11 mouse cellular contexts compared by ENCODE assay signal in the genomic region with DNA sequence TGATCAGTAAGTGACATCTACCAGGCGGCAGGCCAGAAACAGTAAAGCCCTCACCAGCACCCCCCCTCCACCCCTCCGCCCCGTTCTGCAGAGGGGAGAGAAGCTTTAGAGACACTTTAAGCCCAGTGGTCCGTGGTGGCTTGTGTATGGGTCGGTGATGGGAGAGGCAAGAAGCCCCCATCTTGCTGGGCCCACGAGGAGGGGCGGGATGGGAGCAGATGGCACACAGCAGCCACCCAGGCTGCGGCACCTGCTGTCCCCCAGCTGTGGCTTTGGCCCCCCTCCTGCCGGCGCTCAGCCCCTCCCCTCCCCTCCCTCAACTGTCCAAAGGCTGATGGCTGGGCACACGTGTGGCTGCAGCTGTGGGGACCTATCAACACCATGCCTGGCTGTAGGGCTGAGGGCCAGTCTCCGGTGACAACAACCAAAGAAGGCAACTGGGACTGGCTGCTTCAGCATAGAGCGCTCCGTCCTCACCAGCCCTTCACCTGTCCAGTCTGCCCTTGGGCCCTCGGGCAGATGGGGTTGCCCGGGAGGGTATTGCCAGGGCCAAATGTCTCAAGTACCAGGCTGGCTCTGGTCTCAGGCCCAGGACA. TPM values are rescaled to one million over a fixed set of nuclear protein-coding genes. Genes with fewer than 3 reads are reported as not detected.
DNase-seq lines count a peak whose midpoint lies in the region; ATAC-seq and TF ChIP-seq lines count a peak whose summit lies in the region.
"Had no signal": no experiment of that assay in that cellular context is flagged by ENCODE, and none has a peak within 500 bp of the region (broad histone marks: within the 10 kb centered on the region; RNA-seq: fewer than 3 reads in every experiment).

No protein-coding gene starts in this region.

- WGBS in heart, adult 2 months, result 67% methylated on average over 16 of the region's 16 CpGs
- 75% methylated on average over 16 of the region's 16 CpGs for WGBS in heart, embryonic 12.5 days
- 65% methylated on average over 16 of the region's 16 CpGs for WGBS in forebrain, embryonic 15.5 days
- WGBS in hindbrain, embryonic 11.5 days, result 57% methylated on average over 15 of the region's 16 CpGs
- 55% methylated on average over 15 of the region's 16 CpGs for WGBS in midbrain, embryonic 16.5 days

- H3K36me3 ChIP-seq in heart, adult 2 months (ENCODE audit: control insufficient read depth, insufficient read depth, low read length), result no peaks in the 10 kb centered on the region; the same call in 1 of the 2 replicates
- peaks cover 11% of the 10 kb centered on the region; the same call in 1 of the 2 replicates for H3K36me3 ChIP-seq in heart, embryonic 12.5 days
- peaks cover 29% of the 10 kb centered on the region for H3K36me3 ChIP-seq in forebrain, embryonic 15.5 days
- no peaks in the 10 kb centered on the region for H3K36me3 ChIP-seq in hindbrain, embryonic 11.5 days (ENCODE audit: control insufficient read depth, insufficient read depth, low read length)
- H3K36me3 ChIP-seq in midbrain, embryonic 16.5 days (ENCODE audit: control insufficient read depth, insufficient read depth, low read length), result peaks cover 11% of the 10 kb centered on the region

- no peaks in the 10 kb centered on the region; the same call in 1 of the 2 replicates for H3K79me2 ChIP-seq in heart, adult 2 months (replicated peaks; ENCODE audit: control insufficient read depth, insufficient read depth, low read length)

- peak; percentile 49 to 80 for DNase-seq in heart, adult 2 months
- peak; percentile 46 for DNase-seq in hindbrain, embryonic 11.5 days (ENCODE audit: low spot score)
- no peak for DNase-seq in kidney, postnatal 4 days
- DNase-seq in thymus, postnatal 10 days (ENCODE audit: low spot score in 2 of 2), result no peak
- DNase-seq in thymus, postnatal 25 days, result no peak
- DNase-seq: kidney, adult 8-10 months had no signal

- peaks cover 23% of the 10 kb centered on the region for H3K4me1 ChIP-seq in heart, adult 2 months (ENCODE audit: control insufficient read depth, insufficient read depth, low read length)
- H3K4me1 ChIP-seq in heart, embryonic 12.5 days (replicated peaks), result peaks cover 54% of the 10 kb centered on the region
- peaks cover 11% of the 10 kb centered on the region for H3K4me1 ChIP-seq in forebrain, embryonic 15.5 days
- H3K4me1 ChIP-seq in hindbrain, embryonic 11.5 days (replicated peaks; ENCODE audit: control insufficient read depth, insufficient read depth, low read length), result 0 out of 2 replicates have a peak, but pooled peaks cover 4% of the 10 kb centered on the region
- H3K4me1 ChIP-seq in midbrain, embryonic 16.5 days (ENCODE audit: control insufficient read depth, insufficient read depth, low read length), result 0 out of 2 replicates have a peak, but pooled peaks cover 2% of the 10 kb centered on the region

- H3K9me3 ChIP-seq in heart, embryonic 12.5 days (replicated peaks), result no peaks in the 10 kb centered on the region
- H3K9me3 ChIP-seq in forebrain, embryonic 15.5 days, result no peaks in the 10 kb centered on the region
- no peaks in the 10 kb centered on the region for H3K9me3 ChIP-seq in hindbrain, embryonic 11.5 days (ENCODE audit: control insufficient read depth, low read length)
- H3K9me3 ChIP-seq in midbrain, embryonic 16.5 days (replicated peaks; ENCODE audit: control insufficient read depth, low read length, poor library complexity, severe bottlenecking), result no peaks in the 10 kb centered on the region

- TF ChIP-seq CTCF in heart, adult 2 months (IDR thresholded peaks at IDR 0.05), result no peak

- peak; percentile 91 for TF ChIP-seq EP300 in heart, adult 2 months (IDR thresholded peaks at IDR 0.05; ENCODE audit: insufficient read depth, low read depth, low read length)

- peak overlapping the region; percentile 8; the same call in 1 of the 2 replicates for H3K9ac ChIP-seq in heart, adult 2 months (ENCODE audit: low read depth, low read length)
- no peak overlapping the region for H3K9ac ChIP-seq in heart, embryonic 12.5 days
- H3K9ac ChIP-seq in forebrain, embryonic 15.5 days (replicated peaks), result no peak overlapping the region
- no peak overlapping the region for H3K9ac ChIP-seq in hindbrain, embryonic 11.5 days (ENCODE audit: low read depth, low read length)
- H3K9ac ChIP-seq in midbrain, embryonic 16.5 days (ENCODE audit: low read depth, low read length), result peak overlapping the region; percentile 30; the same call in 1 of the 2 replicates

- TF ChIP-seq POLR2A in heart, adult 2 months (IDR thresholded peaks at IDR 0.05; ENCODE audit: insufficient read depth, low read depth, low read length), result no peak

- H3K27me3 ChIP-seq in heart, adult 2 months (ENCODE audit: control insufficient read depth, insufficient read depth, low read length), result no peaks in the 10 kb centered on the region
- H3K27me3 ChIP-seq in heart, embryonic 12.5 days (replicated peaks), result peaks cover 6% of the 10 kb centered on the region; the same call in 1 of the 2 replicates
- H3K27me3 ChIP-seq in forebrain, embryonic 15.5 days, result no peaks in the 10 kb centered on the region
- no peaks in the 10 kb centered on the region for H3K27me3 ChIP-seq in hindbrain, embryonic 11.5 days (ENCODE audit: control insufficient read depth, insufficient read depth, low read length)
- H3K27me3 ChIP-seq in midbrain, embryonic 16.5 days (ENCODE audit: control insufficient read depth, insufficient read depth, low read depth, low read length), result no peaks in the 10 kb centered on the region

- no peak overlapping the region for H3K4me2 ChIP-seq in heart, embryonic 12.5 days
- no peak overlapping the region for H3K4me2 ChIP-seq in forebrain, embryonic 15.5 days (replicated peaks)
- H3K4me2 ChIP-seq in hindbrain, embryonic 11.5 days (replicated peaks; ENCODE audit: low read depth, low read length), result no peak overlapping the region
- no peak overlapping the region for H3K4me2 ChIP-seq in midbrain, embryonic 16.5 days (ENCODE audit: low read length)

- no peak for ATAC-seq in heart, embryonic 12.5 days (ENCODE audit: insufficient number of reproducible peaks, low FRiP score)
- 0 out of 2 replicates have a peak, but pooled peaks have one; percentile 35 for ATAC-seq in forebrain, embryonic 15.5 days (replicated peaks)
- peak; percentile 65 for ATAC-seq in hindbrain, embryonic 11.5 days (ENCODE audit: low FRiP score)
- ATAC-seq in midbrain, embryonic 16.5 days, result no peak

- peak overlapping the region; percentile 34 for H3K27ac ChIP-seq in heart, adult 2 months
- H3K27ac ChIP-seq in heart, embryonic 12.5 days (ENCODE audit: poor library complexity, severe bottlenecking), result no peak overlapping the region
- H3K27ac ChIP-seq in forebrain, embryonic 15.5 days (replicated peaks), result no peak overlapping the region
- H3K27ac ChIP-seq in hindbrain, embryonic 11.5 days (ENCODE audit: low read depth, low read length), result no peak overlapping the region
- no peak overlapping the region for H3K27ac ChIP-seq in midbrain, embryonic 16.5 days (ENCODE audit: low read length)

- H3K4me3 ChIP-seq in heart, adult 2 months, result no peak overlapping the region
- no peak overlapping the region for H3K4me3 ChIP-seq in heart, embryonic 12.5 days
- no peak overlapping the region for H3K4me3 ChIP-seq in forebrain, embryonic 15.5 days
- no peak overlapping the region for H3K4me3 ChIP-seq in hindbrain, embryonic 11.5 days (ENCODE audit: low read depth, low read length)
- no peak overlapping the region for H3K4me3 ChIP-seq in midbrain, embryonic 16.5 days (ENCODE audit: low read depth, low read length)

- intact Hi-C loops in heart, adult 2 months (cut with DNase I), result no loop called here

RNA-seq across cellular contexts. Expression of a gene that starts 28.9 kb away (rescaled TPM):
- total RNA-seq in heart, adult 2 months (2021), result under 1 TPM in 1 of 2 experiments, not detected in 1; 0.52 TPM
- polyA plus RNA-seq in heart, adult 2 months (2012; rRNA removed), result 0.10 TPM in 1 of 2 replicates, not detected in the other
- polyA plus RNA-seq in heart, embryonic 12.5 days (2016; fragmentation: Nextera tagmentation; extraction: Ambion mirVana), result not detected in 2 replicates
- not detected in 2 replicates for polyA plus RNA-seq in forebrain, embryonic 15.5 days (2015; fragmentation: Nextera tagmentation; extraction: Ambion mirVana)
- not detected in 2 replicates for polyA plus RNA-seq in hindbrain, embryonic 11.5 days (2014; fragmentation: Nextera tagmentation; extraction: Ambion mirVana)
- not detected in 2 replicates for polyA plus RNA-seq in midbrain, embryonic 16.5 days (2015; fragmentation: Nextera tagmentation; extraction: Ambion mirVana)
- total RNA-seq: left cerebral cortex, postnatal 36 days had no signal
- polyA plus RNA-seq: stomach, embryonic 16.5 days had no signal

RNA-seq across cellular contexts. Expression of a gene that starts 40.0 kb away (rescaled TPM):
- 10 to 100 TPM; 58.6 to 65.4 TPM for total RNA-seq in heart, adult 2 months (2021)
- 161 and 207 TPM in 2 replicates for polyA plus RNA-seq in heart, adult 2 months (2012; rRNA removed)
- polyA plus RNA-seq in heart, embryonic 12.5 days (2016; fragmentation: Nextera tagmentation; extraction: Ambion mirVana), result 45.1 and 45.8 TPM in 2 replicates
- polyA plus RNA-seq in forebrain, embryonic 15.5 days (2015; fragmentation: Nextera tagmentation; extraction: Ambion mirVana), result 80.4 and 87.9 TPM in 2 replicates
- polyA plus RNA-seq in hindbrain, embryonic 11.5 days (2014; fragmentation: Nextera tagmentation; extraction: Ambion mirVana), result 48.3 and 60.2 TPM in 2 replicates
- 93.8 and 101 TPM in 2 replicates for polyA plus RNA-seq in midbrain, embryonic 16.5 days (2015; fragmentation: Nextera tagmentation; extraction: Ambion mirVana)

RNA-seq across cellular contexts. Expression of a gene that starts 40.2 kb away (rescaled TPM):
- total RNA-seq in heart, adult 2 months (2021), result 1 to 10 TPM; 3.1 to 3.2 TPM
- polyA plus RNA-seq in heart, adult 2 months (2012; rRNA removed), result 4.9 and 5.0 TPM in 2 replicates
- polyA plus RNA-seq in heart, embryonic 12.5 days (2016; fragmentation: Nextera tagmentation; extraction: Ambion mirVana), result 12.7 and 13.5 TPM in 2 replicates
- 4.4 and 4.5 TPM in 2 replicates for polyA plus RNA-seq in forebrain, embryonic 15.5 days (2015; fragmentation: Nextera tagmentation; extraction: Ambion mirVana)
- 4.7 and 6.2 TPM in 2 replicates for polyA plus RNA-seq in hindbrain, embryonic 11.5 days (2014; fragmentation: Nextera tagmentation; extraction: Ambion mirVana)
- polyA plus RNA-seq in midbrain, embryonic 16.5 days (2015; fragmentation: Nextera tagmentation; extraction: Ambion mirVana), result 8.4 and 8.9 TPM in 2 replicates

RNA-seq across cellular contexts. Expression of a gene that starts 47.5 kb away (rescaled TPM):
- total RNA-seq in heart, adult 2 months (2021), result 10 to 100 TPM; 21.8 to 22.3 TPM
- 10.2 and 10.9 TPM in 2 replicates for polyA plus RNA-seq in heart, adult 2 months (2012; rRNA removed)
- 6.2 TPM in 2 replicates for polyA plus RNA-seq in heart, embryonic 12.5 days (2016; fragmentation: Nextera tagmentation; extraction: Ambion mirVana)
- 13.2 and 14.0 TPM in 2 replicates for polyA plus RNA-seq in forebrain, embryonic 15.5 days (2015; fragmentation: Nextera tagmentation; extraction: Ambion mirVana)
- 7.3 and 8.9 TPM in 2 replicates for polyA plus RNA-seq in hindbrain, embryonic 11.5 days (2014; fragmentation: Nextera tagmentation; extraction: Ambion mirVana)
- polyA plus RNA-seq in midbrain, embryonic 16.5 days (2015; fragmentation: Nextera tagmentation; extraction: Ambion mirVana), result 17.7 and 17.9 TPM in 2 replicates

Comparison
In these comparisons a context has a peak if more than half of its experiments do, and no peak if none do; other contexts are left out.
1. H3K9ac ChIP-seq: peak in heart, adult 2 months (single experiment) and midbrain, embryonic 16.5 days (single experiment); none in heart, embryonic 12.5 days (single experiment), forebrain, embryonic 15.5 days (single experiment) and hindbrain, embryonic 11.5 days (single experiment).
2. DNase-seq: peak in heart, adult 2 months (2 of 2) and hindbrain, embryonic 11.5 days (single experiment); none in kidney, postnatal 4 days (0 of 2), thymus, postnatal 10 days (0 of 2) and thymus, postnatal 25 days (single experiment).
3. ATAC-seq: peak in forebrain, embryonic 15.5 days (single experiment) and hindbrain, embryonic 11.5 days (single experiment); none in heart, embryonic 12.5 days (single experiment) and midbrain, embryonic 16.5 days (single experiment).